Mouse (Mus musculus) mature B cell (primary cell): Measurements from ENCODE around the gene Lmo2.

Source experiments
- in situ Hi-C: fragments of 300-500 bp; cut with MboI; formaldehyde crosslinking; loops from 2 replicates; pipeline ENCODE4 v1.14.3; 2019

The Lmo2 gene

GRCm38 (mm10) chr2:103941085-103941484 lies 16.7 kb upstream of the Lmo2 start:
- in situ Hi-C loops: no loop called here

- in situ Hi-C loops: no loop called here
Observed at GRCm38 (mm10) chr2:103944859-103945258, 12.9 kb upstream of the Lmo2 start.

- in situ Hi-C loops: no loop called here
Observed at GRCm38 (mm10) chr2:103945571-103946092, 12.2 kb upstream of the Lmo2 start.

- in situ Hi-C loops: no loop called here
Observed at GRCm38 (mm10) chr2:103946892-103947291, 10.9 kb upstream of the Lmo2 start.

GRCm38 (mm10) chr2:103947982-103948655 lies 9.7 kb upstream of the Lmo2 start:
- in situ Hi-C loops: no loop called here

GRCm38 (mm10) chr2:103953050-103953835 lies 4.5 kb upstream of the Lmo2 start:
- in situ Hi-C loops: no loop called here

GRCm38 (mm10) chr2:103955714-103956113 lies 2.1 kb upstream of the Lmo2 start:
- in situ Hi-C loops: no loop called here

GRCm38 (mm10) chr2:103956867-103957266 lies 919 bp upstream of the Lmo2 start:
- in situ Hi-C loops: no loop called here

GRCm38 (mm10) chr2:103958634-103959033 lies 848 bp downstream of the Lmo2 start:
- in situ Hi-C loops: no loop called here

- in situ Hi-C loops: no loop called here
Observed at GRCm38 (mm10) chr2:103959066-103959465, 1.3 kb downstream of the Lmo2 start.

GRCm38 (mm10) chr2:103959574-103959973 lies 1.8 kb downstream of the Lmo2 start:
- in situ Hi-C loops: no loop called here

- in situ Hi-C loops: no loop called here
Observed at GRCm38 (mm10) chr2:103962349-103962748, 4.6 kb downstream of the Lmo2 start.

GRCm38 (mm10) chr2:103965391-103965790 lies 7.6 kb downstream of the Lmo2 start:
- in situ Hi-C loops: no loop called here

GRCm38 (mm10) chr2:103968186-103968585 lies 10.4 kb downstream of the Lmo2 start:
- in situ Hi-C loops: no loop called here

GRCm38 (mm10) chr2:103968919-103969436 lies 11.2 kb downstream of the Lmo2 start:
- in situ Hi-C loops: no loop called here

GRCm38 (mm10) chr2:103969437-103970040 lies 11.8 kb downstream of the Lmo2 start:
- in situ Hi-C loops: loop anchor here (5.0 kb wide), 1 partner anchor 72 kb away; no protein-coding TSS in a partner anchor

- in situ Hi-C loops: loop anchor here (5.0 kb wide), 1 partner anchor 73 kb away; no protein-coding TSS in a partner anchor
Observed at GRCm38 (mm10) chr2:103970041-103970790, 12.4 kb downstream of the Lmo2 start.

- in situ Hi-C loops: loop anchor here (5.0 kb wide), 1 partner anchor 74 kb away; no protein-coding TSS in a partner anchor
Observed at GRCm38 (mm10) chr2:103970791-103971649, 13.2 kb downstream of the Lmo2 start.

- in situ Hi-C loops: loop anchor here (5.0 kb wide), 1 partner anchor 75 kb away; no protein-coding TSS in a partner anchor
Observed at GRCm38 (mm10) chr2:103971838-103972237, 14.1 kb downstream of the Lmo2 start.

- in situ Hi-C loops: loop anchor here (25.0 kb wide), 1 partner anchor 414 kb away; the partner anchor contains the start of gene Abtb2
Observed at GRCm38 (mm10) chr2:103975904-103976303, 18.1 kb downstream of the Lmo2 start.
